Mouse (Mus musculus) forebrain, embryonic 10.5 days (tissue): ENCODE results near the gene Gzmf. TPM values are rescaled to one million over a fixed set of nuclear protein-coding genes. Genes with fewer than 3 reads are reported as not detected.
"Not testable (repeated sequence)": the region's sequence is repeated elsewhere in the genome, so short reads cannot be mapped to it uniquely, and the experiment has no call there.

Experiments used
- DNase-seq: peaks from one replicate; pipeline ENCODE4 v3.0.0-alpha.2; 2017; ENCODE audit warnings: low spot score; ENCODE audit errors: extremely low spot score
- H3K27ac ChIP-seq: fragments of 300-500 bp; sonication (generic); 2 replicates; pipeline ENCODE4 v1.5.1; 2016; ENCODE audit warnings: mild to moderate bottlenecking
- H3K27me3 ChIP-seq: fragments of 300-500 bp; sonication (generic); 2 replicates; pipeline ENCODE4 v1.6.1; 2016; ENCODE audit warnings: mild to moderate bottlenecking; ENCODE audit not compliant: poor library complexity, severe bottlenecking
- H3K36me3 ChIP-seq: fragments of 300-500 bp; sonication (generic); replicated peaks from 2 replicates; pipeline ENCODE4 v1.6.1; 2016; ENCODE audit warnings: mild to moderate bottlenecking, moderate library complexity
- H3K4me1 ChIP-seq: fragments of 300-500 bp; sonication (generic); 2 replicates; pipeline ENCODE4 v1.6.1; 2016
- H3K4me3 ChIP-seq: fragments of 300-500 bp; sonication (generic); 2 replicates; pipeline ENCODE4 v1.5.1; 2016; ENCODE audit warnings: mild to moderate bottlenecking, moderate library complexity
- H3K9me3 ChIP-seq: fragments of 300-500 bp; sonication (generic); 2 replicates; pipeline ENCODE4 v1.6.1; 2016; ENCODE audit warnings: mild to moderate bottlenecking, moderate library complexity
- WGBS: fragments of 180-500 bp; shearing (Covaris S2); methylation state at CpG from one replicate; pipeline ENCODE4 v1.1.7; 2016; 5-methylcytosine and 5-hydroxymethylcytosine counted together
- polyA plus RNA-seq: library from polyadenylated mRNA; unstranded; fragments of >200 nt; fragmentation: Nextera tagmentation; extraction: Ambion mirVana; gene quantifications from 2 replicates; pipeline ENCODE4 v1.2.1, GENCODE M21; 2016

Gene Gzmf
- not detected in 2 replicates for polyA plus RNA-seq

DNA sequence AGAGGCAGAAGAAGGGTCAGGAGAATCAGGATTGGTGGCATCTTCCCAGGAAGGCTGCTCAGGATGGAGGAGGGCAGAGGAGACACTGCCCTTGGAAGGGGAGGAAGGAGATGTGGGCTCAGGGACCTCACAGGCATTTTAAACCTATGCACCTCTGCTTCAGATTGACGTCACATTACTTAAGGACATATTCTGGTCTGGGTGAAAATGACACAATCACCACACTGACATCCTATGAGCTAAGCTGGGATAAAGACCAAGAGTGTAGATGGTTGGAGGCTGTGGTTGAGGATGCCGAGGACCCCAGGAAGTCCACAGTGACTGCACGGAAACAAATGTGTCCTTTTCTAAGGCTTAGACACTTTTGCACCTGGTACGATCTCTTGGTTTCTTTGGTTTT, at the start of gene Gzmf:
Gene Gzmf, minus strand, starts transcription at position 101 of the 400 bp plus-strand sequence.
- Histone ChIP-seq H3K9me3 (no peaks in the 10 kb centered on the region), H3K27me3 (no peaks in the 10 kb centered on the region), H3K4me1 (no peaks in the 10 kb centered on the region), H3K36me3 (no peaks in the 10 kb centered on the region), H3K4me3 (no peak within 1 kb of the TSS), H3K27ac (no peak within 1 kb of the TSS)
- WGBS, result 94% methylated on average over 4 of the region's 4 CpGs
- no peak for DNase-seq

DNA sequence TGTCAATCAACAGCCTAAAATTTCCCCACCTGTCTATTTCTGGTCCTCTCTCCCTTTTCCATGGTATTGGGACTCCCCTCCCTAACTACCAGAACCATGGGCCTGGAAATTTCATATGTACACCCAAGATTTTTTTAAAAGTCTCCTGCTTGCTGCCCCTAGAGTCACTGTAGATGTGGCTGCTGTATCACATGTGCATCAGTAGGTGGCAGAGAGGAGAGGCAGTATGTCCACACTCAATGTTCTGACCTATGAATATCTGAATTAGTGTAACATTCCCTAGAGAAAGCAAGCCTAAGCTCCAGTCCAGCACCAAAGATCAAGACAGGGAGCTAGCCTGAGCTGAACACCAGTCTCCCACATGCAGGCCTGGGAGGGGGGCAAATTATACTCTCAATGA, 29.2 kb upstream of the Gzmf start:
- H3K36me3 ChIP-seq, result no peaks in the 10 kb centered on the region
- H3K9me3 ChIP-seq, result no peaks in the 10 kb centered on the region
- no peak overlapping the region for H3K27ac ChIP-seq
- H3K4me3 ChIP-seq, result no peak overlapping the region
- H3K27me3 ChIP-seq, result no peaks in the 10 kb centered on the region
- no peak for DNase-seq
- H3K4me1 ChIP-seq, result no peaks in the 10 kb centered on the region

GRCm38 (mm10) chr14:56234556-56234955, 23.3 kb upstream of the Gzmf start, which contains the start of gene Gzmc:
Gene Gzmc (minus strand): TSS chr14:56234656.
- DNase-seq, result no peak
- no peak within 1 kb of the TSS for H3K4me3 ChIP-seq
- H3K36me3 ChIP-seq, result no peaks in the 10 kb centered on the region
- no peaks in the 10 kb centered on the region for H3K4me1 ChIP-seq
- no peaks in the 10 kb centered on the region for H3K27me3 ChIP-seq
- no peak within 1 kb of the TSS for H3K27ac ChIP-seq
- no peaks in the 10 kb centered on the region for H3K9me3 ChIP-seq
- WGBS, result 83% methylated on average over 2 of the region's 2 CpGs

DNA sequence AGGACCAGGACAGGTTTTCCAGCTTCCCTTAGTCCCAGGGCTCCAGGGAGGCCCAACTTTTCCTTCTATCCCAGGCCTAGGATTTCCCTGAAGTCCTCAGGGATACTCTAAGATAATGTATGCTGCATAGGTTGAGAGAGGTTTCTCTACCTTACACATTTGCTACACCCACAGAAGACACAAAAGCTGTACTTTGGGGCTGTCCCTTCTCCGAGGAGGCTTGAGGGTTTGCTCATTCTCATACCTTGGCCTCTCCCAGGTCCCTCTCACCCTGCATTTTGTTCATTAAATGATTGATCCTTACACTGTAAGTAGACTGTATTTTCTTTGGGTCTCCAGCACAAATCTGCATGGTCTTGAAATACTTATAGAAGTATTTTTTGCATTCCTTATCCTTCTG, 5.6 kb downstream of the Gzmf start:
- Histone ChIP-seq H3K4me1 (no peaks in the 10 kb centered on the region), H3K36me3 (no peaks in the 10 kb centered on the region), H3K9me3 (no peaks in the 10 kb centered on the region), H3K4me3 (no peak overlapping the region), H3K27me3 (no peaks in the 10 kb centered on the region), H3K27ac (no peak overlapping the region)
- no peak for DNase-seq
- 96% methylated on average over 1 of the region's 1 CpGs for WGBS

GRCm38 (mm10) chr14:56205021-56205420, 6.2 kb downstream of the Gzmf start:
- 38% methylated on average over 5 of the region's 5 CpGs for WGBS
- not testable (repeated sequence) for H3K4me3 ChIP-seq, H3K4me1 ChIP-seq, H3K36me3 ChIP-seq, H3K27ac ChIP-seq, H3K9me3 ChIP-seq, H3K27me3 ChIP-seq
- DNase-seq, result peak; percentile 45

DNA sequence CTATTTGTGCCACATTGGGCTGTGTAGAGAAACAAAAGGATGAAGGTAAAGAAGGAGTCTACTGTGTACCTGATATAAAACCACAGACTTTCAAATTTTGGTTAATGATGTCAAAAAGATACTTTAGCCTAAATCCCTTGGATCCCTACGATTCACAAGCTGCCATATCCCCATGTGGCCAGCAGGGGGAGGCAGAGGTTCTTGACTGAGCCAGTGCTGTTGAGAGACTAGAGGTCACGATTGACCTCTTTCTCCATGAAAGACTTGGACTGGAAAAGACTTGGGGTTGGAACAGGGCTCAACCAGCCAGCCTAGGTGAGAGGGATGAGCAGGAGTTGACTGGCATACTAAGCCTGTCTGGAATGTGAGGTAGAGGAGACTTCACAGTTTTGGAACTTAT, 7.2 kb downstream of the Gzmf start:
- Histone ChIP-seq H3K36me3 (no peaks in the 10 kb centered on the region), H3K4me1 (no peaks in the 10 kb centered on the region), H3K27ac (no peak overlapping the region), H3K4me3 (no peak overlapping the region), H3K27me3 (no peaks in the 10 kb centered on the region), H3K9me3 (no peaks in the 10 kb centered on the region)
- 20% methylated on average over 2 of the region's 2 CpGs for whole genome bisulfite sequencing
- peak; percentile 49 for DNase-seq

DNA sequence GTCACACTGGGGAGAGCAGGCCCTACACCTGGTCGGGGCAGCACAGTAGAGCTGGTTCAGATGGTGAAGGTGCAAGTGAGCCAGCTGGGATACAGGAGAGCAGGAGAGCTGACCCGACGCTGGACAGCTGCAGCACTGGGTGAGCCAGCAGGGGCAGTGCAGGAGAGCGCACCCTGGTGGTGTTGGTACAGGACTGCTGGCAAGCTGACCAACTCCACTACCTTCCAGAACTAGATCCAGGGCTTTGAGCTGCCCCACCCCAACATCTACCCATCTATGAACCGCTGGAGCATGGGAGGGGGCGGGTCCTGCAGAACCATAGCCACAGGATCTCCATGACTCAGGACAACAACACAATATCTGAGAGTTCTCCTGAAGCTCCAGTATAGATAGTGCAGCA, 24.3 kb downstream of the Gzmf start:
- WGBS, result 52% methylated on average over 6 of the region's 6 CpGs
- H3K27ac ChIP-seq, result no peak overlapping the region
- no peaks in the 10 kb centered on the region for H3K36me3 ChIP-seq
- peak; percentile 9 for DNase-seq
- no peak overlapping the region for H3K4me3 ChIP-seq
- no peaks in the 10 kb centered on the region for H3K4me1 ChIP-seq
- H3K27me3 ChIP-seq, result no peaks in the 10 kb centered on the region
- no peaks in the 10 kb centered on the region for H3K9me3 ChIP-seq

DNA sequence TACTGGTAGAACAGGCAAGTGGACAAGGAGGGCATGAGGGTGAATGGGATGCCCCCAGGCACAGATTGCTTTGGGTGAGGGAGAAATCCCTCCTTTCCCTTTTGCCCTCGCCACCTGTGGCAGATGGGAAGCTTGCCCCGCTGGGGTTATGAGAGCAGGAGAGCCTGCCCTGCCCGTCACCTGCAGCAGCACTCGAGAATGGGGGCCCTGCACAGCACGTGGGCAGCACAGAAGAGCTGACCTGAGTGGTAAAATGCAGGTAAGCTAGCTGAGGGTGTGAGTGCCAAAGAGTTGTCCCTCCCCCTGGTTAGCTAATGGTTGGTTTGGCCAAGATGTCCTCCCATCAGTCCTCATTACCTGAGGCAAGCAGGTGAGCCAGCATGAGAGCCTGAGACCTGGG, 24.7 kb downstream of the Gzmf start:
- Histone ChIP-seq H3K27ac (no peak overlapping the region), H3K9me3 (no peaks in the 10 kb centered on the region), H3K36me3 (no peaks in the 10 kb centered on the region), H3K27me3 (no peaks in the 10 kb centered on the region), H3K4me1 (no peaks in the 10 kb centered on the region), H3K4me3 (no peak overlapping the region)
- 86% methylated on average over 5 of the region's 5 CpGs for WGBS
- DNase-seq, result peak; percentile 2

- peak; percentile 54 for DNase-seq
- not testable (repeated sequence) for H3K27ac ChIP-seq, H3K9me3 ChIP-seq, H3K4me1 ChIP-seq, H3K27me3 ChIP-seq, H3K4me3 ChIP-seq, H3K36me3 ChIP-seq
- 29% methylated on average over 8 of the region's 8 CpGs for WGBS
Observed at GRCm38 (mm10) chr14:56177651-56178050, 33.6 kb downstream of the Gzmf start.

DNA sequence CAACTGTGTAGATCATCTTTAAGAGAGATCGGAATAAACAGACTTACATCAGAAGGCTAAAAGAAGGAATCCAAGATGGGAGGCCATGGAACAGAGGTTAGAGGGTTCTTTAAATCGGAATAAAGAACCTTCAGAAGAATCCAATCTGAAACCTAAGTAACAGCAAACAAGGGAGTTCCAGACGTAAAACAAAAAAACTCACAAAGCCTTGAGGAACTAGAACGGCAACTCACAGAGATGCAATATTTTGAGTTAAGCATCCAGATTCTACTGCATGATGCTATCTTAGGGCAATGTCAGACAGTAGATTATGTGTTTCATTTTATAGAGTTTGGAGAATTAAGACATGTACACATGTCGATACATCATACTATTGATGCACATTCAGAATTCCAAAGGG, 36.7 kb downstream of the Gzmf start, which contains the start of gene Gzmn:
Gene Gzmn, minus strand, starts transcription at position 101 of the 400 bp plus-strand sequence.
- DNase-seq, result no peak
- Histone ChIP-seq H3K4me1 (no peaks in the 10 kb centered on the region), H3K9me3 (no peaks in the 10 kb centered on the region), H3K27me3 (no peaks in the 10 kb centered on the region), H3K4me3 (no peak within 1 kb of the TSS), H3K27ac (no peak within 1 kb of the TSS), H3K36me3 (no peaks in the 10 kb centered on the region)
- 95% methylated on average over 5 of the region's 5 CpGs for WGBS

GRCm38 (mm10) chr14:56173396-56173795, 37.8 kb downstream of the Gzmf start:
- WGBS, result 95% methylated on average over 6 of the region's 6 CpGs
- Histone ChIP-seq H3K27me3 (no peaks in the 10 kb centered on the region), H3K4me1 (no peaks in the 10 kb centered on the region), H3K4me3 (no peak overlapping the region), H3K36me3 (no peaks in the 10 kb centered on the region), H3K27ac (no peak overlapping the region), H3K9me3 (no peaks in the 10 kb centered on the region)
- DNase-seq, result no peak

GRCm38 (mm10) chr14:56172744-56173143, 38.5 kb downstream of the Gzmf start:
- H3K27ac ChIP-seq, result no peak overlapping the region
- H3K36me3 ChIP-seq, result no peaks in the 10 kb centered on the region
- no peak for DNase-seq
- H3K4me1 ChIP-seq, result no peaks in the 10 kb centered on the region
- 91% methylated on average over 5 of the region's 5 CpGs for WGBS
- no peak overlapping the region for H3K4me3 ChIP-seq
- no peaks in the 10 kb centered on the region for H3K9me3 ChIP-seq
- no peaks in the 10 kb centered on the region for H3K27me3 ChIP-seq

DNA sequence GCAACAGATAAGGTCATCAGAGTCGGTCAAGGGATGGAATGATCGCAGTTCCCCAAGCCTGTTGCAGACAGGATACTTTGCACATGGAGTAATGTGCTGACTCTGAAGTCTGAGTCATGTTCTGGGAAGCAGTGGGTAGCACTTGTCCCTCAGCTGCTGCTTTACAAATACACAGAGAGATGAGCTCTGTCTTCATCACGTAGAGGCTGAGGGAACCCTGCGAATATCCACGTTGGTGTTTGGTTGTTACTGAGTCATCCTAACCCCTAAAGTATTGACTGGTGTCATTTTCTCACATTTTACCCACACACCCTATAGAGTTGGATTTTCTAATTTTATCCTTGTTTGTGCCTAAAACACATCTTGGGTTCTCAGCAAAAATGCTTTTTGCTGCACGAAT, 43.2 kb downstream of the Gzmf start:
- H3K36me3 ChIP-seq, result no peaks in the 10 kb centered on the region
- H3K27me3 ChIP-seq, result no peaks in the 10 kb centered on the region
- DNase-seq, result no peak
- no peak overlapping the region for H3K27ac ChIP-seq
- no peaks in the 10 kb centered on the region for H3K9me3 ChIP-seq
- WGBS, result 88% methylated on average over 6 of the region's 6 CpGs
- H3K4me1 ChIP-seq, result peaks cover 7% of the 10 kb centered on the region
- H3K4me3 ChIP-seq, result no peak overlapping the region

- no peaks in the 10 kb centered on the region for H3K36me3 ChIP-seq
- DNase-seq, result no peak
- H3K27ac ChIP-seq, result no peak overlapping the region
- H3K9me3 ChIP-seq, result no peaks in the 10 kb centered on the region
- 93% methylated on average over 2 of the region's 2 CpGs for WGBS
- no peak overlapping the region for H3K4me3 ChIP-seq
- H3K4me1 ChIP-seq, result peaks cover 4% of the 10 kb centered on the region
- H3K27me3 ChIP-seq, result no peaks in the 10 kb centered on the region
Observed at GRCm38 (mm10) chr14:56162109-56162508, 49.1 kb downstream of the Gzmf start.
